Mouse (Mus musculus) testis, adult 2 months (tissue): ENCODE measurements around the gene Ndufaf7.

ENCODE experiments used
- CTCF ChIP-seq: fragments of 200-500 bp; IDR thresholded peaks from 2 replicates; pipeline ENCODE4 v1.5.1; 2012; ENCODE audit warnings: low read depth, mild to moderate bottlenecking, inconsistent platforms, low read length, moderate library complexity; ENCODE audit not compliant: control insufficient read depth, insufficient read depth, insufficient replicate concordance
- POLR2A ChIP-seq: fragments of 200-500 bp; IDR thresholded peaks from 2 replicates; pipeline ENCODE4 v1.6.1; 2012; ENCODE audit warnings: low read depth, mild to moderate bottlenecking, inconsistent platforms, low read length, moderate library complexity; ENCODE audit not compliant: control insufficient read depth

DNA sequence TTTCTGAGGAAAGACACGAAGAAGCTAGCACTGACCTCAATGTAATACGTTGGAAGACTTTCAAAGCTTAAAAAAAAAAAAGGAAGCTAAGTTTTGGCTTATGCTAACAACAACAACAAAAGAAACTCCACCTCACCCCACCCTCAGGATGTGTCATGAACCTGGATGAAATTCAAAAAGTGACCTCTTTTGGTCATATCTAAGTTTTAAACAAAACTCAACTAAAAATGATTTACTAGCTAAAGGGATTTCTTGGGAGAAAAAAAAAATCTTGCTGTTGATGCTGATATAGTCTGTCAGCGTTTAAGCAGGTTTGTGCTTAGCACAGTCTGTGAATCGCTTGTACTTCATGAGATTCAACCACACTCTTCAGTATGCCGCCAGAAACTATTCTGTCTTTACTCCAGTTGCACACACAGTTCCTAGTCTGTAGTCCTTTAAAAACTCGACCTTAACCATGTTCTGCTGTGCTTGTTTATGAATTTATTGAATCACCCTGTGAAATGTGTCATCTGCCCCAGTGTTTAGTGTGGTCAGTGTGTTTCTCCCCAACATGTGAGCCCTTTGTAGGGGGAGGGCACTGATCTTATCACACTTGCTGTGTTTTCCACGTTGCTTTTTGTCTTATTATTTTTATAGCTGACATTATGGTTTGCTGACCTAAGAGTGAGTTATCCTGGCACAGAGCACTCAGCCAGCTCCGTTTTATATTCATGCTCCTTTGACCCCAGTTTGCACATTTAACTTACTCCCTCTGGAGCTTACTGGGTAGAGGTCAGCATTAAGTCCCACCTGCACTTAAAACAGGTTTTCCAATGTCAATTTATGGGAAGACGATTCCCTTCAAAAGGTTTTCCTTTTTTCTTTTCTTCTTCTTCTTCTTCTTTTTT is 58.2 kb downstream of the Ndufaf7 start:
- TF ChIP-seq POLR2A (no peak), CTCF (no peak)
